Mouse (Mus musculus) brain, adult 10 weeks (tissue): Measurements from ENCODE around the gene Vwa3b. TPM values are rescaled to one million over a fixed set of nuclear protein-coding genes. Genes with fewer than 3 reads are reported as not detected.

ENCODE experiments used
- polyA plus RNA-seq: library from polyadenylated mRNA; stranded (reverse); fragments of 350-450 nt; fragmentation: Illumina TruSeq; extraction: RNeasy Lipid Tissue Mini Kit (QIAGEN cat#74804); gene quantifications from one replicate; pipeline ENCODE4 v1.2.3, GENCODE M21; 2015; ENCODE audit warnings: low read depth, low replicate concordance

The Vwa3b gene
- 4.4 TPM for polyA plus RNA-seq

DNA sequence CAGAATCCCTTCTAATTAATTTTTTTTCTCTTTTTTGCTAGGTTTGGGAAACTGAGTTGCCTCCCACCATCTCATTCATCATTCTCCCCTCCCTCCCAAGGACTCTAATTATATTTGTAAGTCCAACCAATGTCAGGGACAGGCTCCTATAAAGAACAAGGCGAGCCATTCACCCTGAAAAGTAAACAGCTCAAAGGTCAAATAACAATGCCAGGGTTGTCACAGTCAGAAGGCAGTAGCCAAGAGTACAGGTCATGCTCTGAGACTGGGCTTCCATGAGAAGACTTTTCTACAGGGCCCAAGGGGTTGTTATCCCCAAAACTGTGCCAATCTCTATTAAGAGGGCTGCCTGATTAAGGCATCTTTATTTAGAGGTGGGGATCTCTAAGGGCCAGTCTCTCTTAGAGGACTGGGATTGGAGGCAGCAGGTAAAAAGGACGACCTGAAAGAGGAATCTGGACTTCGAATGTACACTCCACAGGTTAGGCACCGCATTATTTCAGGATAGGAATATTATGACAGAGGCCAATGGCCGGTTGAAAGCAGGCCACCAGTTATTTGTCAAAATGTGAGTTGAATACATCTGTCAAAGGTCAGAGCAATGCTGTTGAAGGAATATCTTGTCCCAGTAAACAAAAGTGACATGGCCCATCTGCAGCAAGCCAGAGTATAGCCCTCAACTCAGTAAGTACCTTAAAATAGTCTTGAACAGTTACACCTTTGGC is at the start of gene Vwa3b:
Vwa3b (plus strand) TSS at position 635 of the 725 bp plus-strand sequence.

DNA sequence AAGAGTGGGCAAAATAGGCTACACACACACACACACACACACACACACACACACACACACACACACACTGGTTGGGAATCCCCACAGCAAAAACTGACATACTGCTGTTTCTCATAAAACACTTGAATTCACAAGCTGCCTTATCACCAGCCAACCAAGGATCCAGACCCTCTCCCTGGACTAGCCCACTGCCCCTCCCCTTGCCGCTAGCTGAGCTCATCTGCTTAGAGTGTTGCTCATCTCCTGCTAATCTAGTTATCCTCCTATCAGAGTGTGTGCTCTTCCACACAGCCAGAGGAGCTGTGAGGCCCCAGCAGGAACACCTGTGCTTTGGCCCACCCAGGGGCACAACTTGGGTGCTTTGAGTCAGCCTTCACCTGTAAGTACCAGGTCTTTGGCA is 187.7 kb downstream of the Vwa3b start, which contains the start of gene Cnga3:
Cnga3 (plus strand) TSS at position 291 of the 400 bp plus-strand sequence.

Other genes with a start within 250 kb of the Vwa3b start
- 27.5 TPM for gene Tmem131, start 82.9 kb upstream of the Vwa3b start, polyA plus RNA-seq
- gene Cnga3, start 187.8 kb downstream of the Vwa3b start, polyA plus RNA-seq, result not detected